Mouse (Mus musculus) embryo, embryonic 9.5 days (tissue): ENCODE results near the gene Prol1.
"Not testable (repeated sequence)": the region's sequence is repeated elsewhere in the genome, so short reads cannot be mapped to it uniquely, and the experiment has no call there.

Experiments
- DNase-seq: peaks from one replicate; pipeline ENCODE4 v3.0.0-alpha.2; 2017; ENCODE audit errors: extremely low spot score

The Prol1 gene

GRCm38 (mm10) chr5:88317012-88317411 lies at the start of gene Prol1:
Gene Prol1 (plus strand): TSS chr5:88317312.
- DNase-seq, result no peak

- no peak for DNase-seq
Observed at GRCm38 (mm10) chr5:88268619-88269018, 48.5 kb upstream of the Prol1 start, which contains the start of gene Gm7714. Gene Gm7714 (plus strand): TSS chr5:88268919.

- DNase-seq, result not testable (repeated sequence)
Observed at GRCm38 (mm10) chr5:88311307-88311706, 5.8 kb upstream of the Prol1 start.

- not testable (repeated sequence) for DNase-seq
Observed at GRCm38 (mm10) chr5:88348533-88348932, 31.4 kb downstream of the Prol1 start.

- peak; percentile 48 for DNase-seq
Observed at GRCm38 (mm10) chr5:88364768-88365167, 47.7 kb downstream of the Prol1 start.

- no peak for DNase-seq
Observed at GRCm38 (mm10) chr5:88366886-88367285, 49.8 kb downstream of the Prol1 start.

GRCm38 (mm10) chr5:88370578-88371232 lies 53.6 kb downstream of the Prol1 start:
- DNase-seq, result no peak

- DNase-seq, result no peak
Observed at GRCm38 (mm10) chr5:88372563-88372962, 55.5 kb downstream of the Prol1 start.

GRCm38 (mm10) chr5:88375808-88376207 lies 58.7 kb downstream of the Prol1 start, which contains the start of gene Amtn:
Gene Amtn (plus strand): TSS chr5:88376108.
- DNase-seq, result no peak
